Mouse (Mus musculus): ENCODE results near the gene Gdpd5.

DNA sequence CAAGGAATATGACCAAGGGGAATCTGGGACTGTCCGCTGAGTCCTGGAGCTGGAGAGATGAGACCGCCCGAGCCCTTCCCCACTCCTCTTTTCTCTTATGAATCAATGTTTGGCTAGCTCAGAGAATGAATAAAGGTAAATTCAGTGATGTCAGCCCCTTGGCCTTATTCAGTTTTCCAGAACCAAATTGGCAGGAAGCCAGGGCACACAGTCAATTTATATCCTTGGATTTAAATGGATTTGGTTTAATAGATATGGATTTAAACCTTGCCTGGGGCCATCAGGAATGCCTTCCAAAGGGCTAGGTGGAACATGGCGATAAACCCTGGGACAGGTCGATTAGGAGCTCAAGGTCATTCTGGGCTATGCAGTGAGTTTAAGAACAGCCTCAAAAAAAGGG lies 108.5 kb downstream of the Gdpd5 start:
- TF ChIP-seq POLR2A (IDR thresholded peaks at IDR 0.05; ENCODE audit: low read depth, low read length) (no peak), CTCF (IDR thresholded peaks at IDR 0.05; ENCODE audit: extremely low read depth, insufficient read length, insufficient replicate concordance, low read depth, low read length) (no peak)
